Mouse (Mus musculus): ENCODE measurements around the gene Hnrnpa3. TPM values are rescaled to one million over a fixed set of nuclear protein-coding genes. Genes with fewer than 3 reads are reported as not detected.
"Not testable (repeated sequence)": the region's sequence is repeated elsewhere in the genome, so short reads cannot be mapped to it uniquely, and the experiment has no call there.

Gene Hnrnpa3
- polyA plus RNA-seq, 1 experiment from 2014 or later: 96.7 TPM

GRCm38 (mm10) chr2:75625086-75625485 lies 34.0 kb upstream of the Hnrnpa3 start:
- WGBS (ENCODE audit: insufficient replicate concordance): 60% methylated on average over 3 of the region's 3 CpGs
- Histone ChIP-seq H3K36me3 (replicated peaks) (no peaks in the 10 kb centered on the region), H3K4me2 (no peak overlapping the region), H3K27me3 (peaks cover 8% of the 10 kb centered on the region; the same call in 1 of the 2 replicates), H3K27ac (replicated peaks) (no peak overlapping the region), H3K4me3 (replicated peaks) (no peak overlapping the region), H3K9me3 (replicated peaks) (no peaks in the 10 kb centered on the region), H3K9ac (no peak overlapping the region), H3K4me1 (replicated peaks) (no peaks in the 10 kb centered on the region)
- ATAC-seq (ENCODE audit: insufficient read depth): no peak

GRCm38 (mm10) chr2:75626597-75627440 lies 32.2 kb upstream of the Hnrnpa3 start:
- Histone ChIP-seq H3K27me3 (peaks cover 8% of the 10 kb centered on the region; the same call in 1 of the 2 replicates), H3K9ac (no peak overlapping the region), H3K36me3 (replicated peaks) (no peaks in the 10 kb centered on the region), H3K4me2 (no peak overlapping the region), H3K27ac (replicated peaks) (no peak overlapping the region), H3K4me1 (replicated peaks) (no peaks in the 10 kb centered on the region), H3K4me3 (replicated peaks) (no peak overlapping the region), H3K9me3 (replicated peaks) (no peaks in the 10 kb centered on the region)
- WGBS (ENCODE audit: insufficient replicate concordance): 69% methylated on average over 6 of the region's 6 CpGs
- no peak for ATAC-seq (ENCODE audit: insufficient read depth)

GRCm38 (mm10) chr2:75628487-75628886 lies 30.6 kb upstream of the Hnrnpa3 start:
- Histone ChIP-seq H3K4me3 (replicated peaks) (no peak overlapping the region), H3K36me3 (replicated peaks) (no peaks in the 10 kb centered on the region), H3K4me1 (replicated peaks) (0 out of 2 replicates have a peak, but pooled peaks cover 5% of the 10 kb centered on the region), H3K9ac (no peak overlapping the region), H3K27me3 (peaks cover 3% of the 10 kb centered on the region; the same call in 1 of the 2 replicates), H3K4me2 (no peak overlapping the region), H3K9me3 (replicated peaks) (no peaks in the 10 kb centered on the region), H3K27ac (replicated peaks) (no peak overlapping the region)
- ATAC-seq (ENCODE audit: insufficient read depth): no peak
- 81% methylated on average over 8 of the region's 8 CpGs for WGBS (ENCODE audit: insufficient replicate concordance)

- ATAC-seq (ENCODE audit: insufficient read depth): no peak
- H3K36me3 ChIP-seq (replicated peaks): no peaks in the 10 kb centered on the region
- 56% methylated on average over 6 of the region's 6 CpGs for WGBS (ENCODE audit: insufficient replicate concordance)
- H3K27me3 ChIP-seq: no peaks in the 10 kb centered on the region; the same call in 1 of the 2 replicates
- no peak overlapping the region for H3K9ac ChIP-seq
- no peak overlapping the region for H3K4me3 ChIP-seq (replicated peaks)
- no peak overlapping the region for H3K27ac ChIP-seq (replicated peaks)
- H3K9me3 ChIP-seq (replicated peaks): no peaks in the 10 kb centered on the region
- 0 out of 2 replicates have a peak, but pooled peaks cover 5% of the 10 kb centered on the region for H3K4me1 ChIP-seq (replicated peaks)
- H3K4me2 ChIP-seq: no peak overlapping the region
Measured at GRCm38 (mm10) chr2:75631421-75631820, 27.6 kb upstream of the Hnrnpa3 start.

- no peaks in the 10 kb centered on the region for H3K9me3 ChIP-seq (replicated peaks)
- H3K9ac ChIP-seq: no peak overlapping the region
- 52% methylated on average over 6 of the region's 6 CpGs for WGBS (ENCODE audit: insufficient replicate concordance)
- H3K4me2 ChIP-seq: no peak overlapping the region
- H3K4me3 ChIP-seq (replicated peaks): no peak overlapping the region
- ATAC-seq (ENCODE audit: insufficient read depth): no peak
- H3K27me3 ChIP-seq: no peaks in the 10 kb centered on the region; the same call in 1 of the 2 replicates
- H3K4me1 ChIP-seq (replicated peaks): 0 out of 2 replicates have a peak, but pooled peaks cover 5% of the 10 kb centered on the region
- no peak overlapping the region for H3K27ac ChIP-seq (replicated peaks)
- H3K36me3 ChIP-seq (replicated peaks): no peaks in the 10 kb centered on the region
Measured at GRCm38 (mm10) chr2:75632043-75632442, 27.0 kb upstream of the Hnrnpa3 start.

GRCm38 (mm10) chr2:75632721-75633181 lies 26.3 kb upstream of the Hnrnpa3 start:
- Histone ChIP-seq H3K27me3 (no peaks in the 10 kb centered on the region; the same call in 1 of the 2 replicates), H3K9me3 (replicated peaks) (no peaks in the 10 kb centered on the region), H3K4me2 (no peak overlapping the region), H3K4me1 (replicated peaks) (0 out of 2 replicates have a peak, but pooled peaks cover 6% of the 10 kb centered on the region), H3K27ac (replicated peaks) (0 out of 2 replicates have a peak overlapping the region, but pooled peaks have one; percentile 24), H3K4me3 (replicated peaks) (no peak overlapping the region), H3K9ac (no peak overlapping the region), H3K36me3 (replicated peaks) (no peaks in the 10 kb centered on the region)
- WGBS (ENCODE audit: insufficient replicate concordance): 69% methylated on average over 12 of the region's 12 CpGs
- no peak for ATAC-seq (ENCODE audit: insufficient read depth)

- Histone ChIP-seq H3K4me2 (no peak overlapping the region), H3K36me3 (replicated peaks) (no peaks in the 10 kb centered on the region), H3K4me1 (replicated peaks) (0 out of 2 replicates have a peak, but pooled peaks cover 8% of the 10 kb centered on the region), H3K4me3 (replicated peaks) (no peak overlapping the region), H3K9ac (no peak overlapping the region), H3K27ac (replicated peaks) (no peak overlapping the region), H3K9me3 (replicated peaks) (no peaks in the 10 kb centered on the region), H3K27me3 (no peaks in the 10 kb centered on the region; the same call in 1 of the 2 replicates)
- no peak for ATAC-seq (ENCODE audit: insufficient read depth)
- 52% methylated on average over 6 of the region's 6 CpGs for WGBS (ENCODE audit: insufficient replicate concordance)
Measured at GRCm38 (mm10) chr2:75633381-75633780, 25.7 kb upstream of the Hnrnpa3 start.

GRCm38 (mm10) chr2:75633784-75634183 lies 25.3 kb upstream of the Hnrnpa3 start:
- no peak overlapping the region for H3K4me2 ChIP-seq
- H3K36me3 ChIP-seq (replicated peaks): no peaks in the 10 kb centered on the region
- no peak overlapping the region for H3K9ac ChIP-seq
- 71% methylated on average over 5 of the region's 5 CpGs for WGBS (ENCODE audit: insufficient replicate concordance)
- H3K27ac ChIP-seq (replicated peaks): no peak overlapping the region
- H3K4me3 ChIP-seq (replicated peaks): no peak overlapping the region
- no peaks in the 10 kb centered on the region for H3K9me3 ChIP-seq (replicated peaks)
- ATAC-seq (ENCODE audit: insufficient read depth): 0 out of 2 replicates have a peak, but pooled peaks have one; percentile 25
- H3K27me3 ChIP-seq: no peaks in the 10 kb centered on the region; the same call in 1 of the 2 replicates
- 0 out of 2 replicates have a peak, but pooled peaks cover 8% of the 10 kb centered on the region for H3K4me1 ChIP-seq (replicated peaks)

GRCm38 (mm10) chr2:75634431-75634830 lies 24.6 kb upstream of the Hnrnpa3 start:
- 77% methylated on average over 14 of the region's 14 CpGs for WGBS (ENCODE audit: insufficient replicate concordance)
- H3K9ac ChIP-seq: not testable (repeated sequence)

GRCm38 (mm10) chr2:75636261-75637054 lies 22.6 kb upstream of the Hnrnpa3 start:
- Histone ChIP-seq H3K27ac (replicated peaks) (no peak overlapping the region), H3K9me3 (replicated peaks) (no peaks in the 10 kb centered on the region), H3K4me2 (no peak overlapping the region), H3K4me3 (replicated peaks) (no peak overlapping the region), H3K9ac (no peak overlapping the region), H3K4me1 (replicated peaks) (0 out of 2 replicates have a peak, but pooled peaks cover 8% of the 10 kb centered on the region), H3K27me3 (no peaks in the 10 kb centered on the region), H3K36me3 (replicated peaks) (no peaks in the 10 kb centered on the region)
- WGBS (ENCODE audit: insufficient replicate concordance): 51% methylated on average over 6 of the region's 6 CpGs
- ATAC-seq (ENCODE audit: insufficient read depth): no peak

More at GRCm38 (mm10) chr2:75634431-75634830, 24.6 kb upstream of the Hnrnpa3 start:
- H3K4me3 ChIP-seq (replicated peaks); ATAC-seq (ENCODE audit: insufficient read depth); H3K27me3 ChIP-seq; H3K36me3 ChIP-seq (replicated peaks); H3K9me3 ChIP-seq (replicated peaks); H3K4me2 ChIP-seq; H3K4me1 ChIP-seq (replicated peaks); H3K27ac ChIP-seq (replicated peaks): not testable (repeated sequence)

GRCm38 (mm10) chr2:75637055-75637304 lies 22.1 kb upstream of the Hnrnpa3 start:
- not testable (repeated sequence) for ATAC-seq (ENCODE audit: insufficient read depth); H3K9me3 ChIP-seq (replicated peaks); H3K36me3 ChIP-seq (replicated peaks); H3K4me3 ChIP-seq (replicated peaks); H3K9ac ChIP-seq; H3K27me3 ChIP-seq; H3K4me2 ChIP-seq; H3K4me1 ChIP-seq (replicated peaks); H3K27ac ChIP-seq (replicated peaks)
- WGBS (ENCODE audit: insufficient replicate concordance): 89% methylated on average over 2 of the region's 2 CpGs
